Mouse (Mus musculus): ENCODE results near the gene Lzts3.

- TF ChIP-seq CTCF (IDR thresholded peaks at IDR 0.05; ENCODE audit: control insufficient read depth, insufficient read depth, insufficient read length) (no peak), MAX (IDR thresholded peaks at IDR 0.05) (no peak)
Measured at GRCm38 (mm10) chr2:130645198-130645597, 2.6 kb upstream of the Lzts3 start.

Measured in C2C12 (cell line).